Mouse (Mus musculus) ES-Bruce4 (cell line): ENCODE results near the gene Trim14. TPM values are rescaled to one million over a fixed set of nuclear protein-coding genes. Genes with fewer than 3 reads are reported as not detected.

Experiments used
- H3K27ac ChIP-seq: 2 replicates; pipeline ENCODE4 v1.5.1; 2012; ENCODE audit warnings: low read length, inconsistent platforms; ENCODE audit not compliant: insufficient read depth
- H3K27me3 ChIP-seq: 2 replicates; pipeline ENCODE4 v1.6.1; 2012; ENCODE audit warnings: mild to moderate bottlenecking, low read length, inconsistent platforms; ENCODE audit not compliant: control insufficient read depth, poor library complexity, insufficient read depth, severe bottlenecking
- H3K36me3 ChIP-seq: 2 replicates; pipeline ENCODE4 v1.6.1; 2012; ENCODE audit warnings: inconsistent platforms, mild to moderate bottlenecking, low read length, moderate library complexity; ENCODE audit not compliant: control insufficient read depth, poor library complexity, insufficient read depth, severe bottlenecking
- H3K4me1 ChIP-seq: one replicate; pipeline ENCODE4 v1.8.1; 2011; ENCODE audit warnings: low read length; ENCODE audit not compliant: control insufficient read depth, insufficient read depth
- H3K4me3 ChIP-seq: 2 replicates; pipeline ENCODE4 v1.5.1; 2011; ENCODE audit warnings: low read depth, mild to moderate bottlenecking, low read length
- H3K9ac ChIP-seq: 2 replicates; pipeline ENCODE4 v1.6.1; 2012; ENCODE audit warnings: low read depth, mild to moderate bottlenecking, inconsistent platforms; ENCODE audit not compliant: poor library complexity, severe bottlenecking
- H3K9me3 ChIP-seq: replicated peaks from 2 replicates; pipeline ENCODE4 v1.6.1; 2012; ENCODE audit warnings: mild to moderate bottlenecking, low read length, inconsistent platforms; ENCODE audit not compliant: control insufficient read depth, poor library complexity, insufficient read depth, severe bottlenecking
- CTCF ChIP-seq: IDR thresholded peaks from one replicate; pipeline ENCODE4 v1.8.1; 2011; ENCODE audit warnings: low read depth, low read length
- EP300 ChIP-seq: IDR thresholded peaks from 2 replicates; pipeline ENCODE4 v1.6.1; 2011; ENCODE audit warnings: low read depth, low read length; ENCODE audit not compliant: insufficient read depth
- POLR2A ChIP-seq: IDR thresholded peaks from one replicate; pipeline ENCODE4 v1.8.1; 2011; ENCODE audit warnings: low read length; ENCODE audit not compliant: insufficient read depth
- polyA plus RNA-seq: library from polyadenylated mRNA; stranded (reverse); fragments of >200 nt; gene quantifications from 2 replicates; pipeline ENCODE4 v1.2.4, GENCODE M21; 2011; ENCODE audit warnings: low read depth; ENCODE audit not compliant: missing spikeins, insufficient read depth, insufficient read length

The Trim14 gene
- polyA plus RNA-seq, 1 experiment = 5.7 TPM

GRCm38 (mm10) chr4:46485696-46486417 is 50.1 kb downstream of the Trim14 start:
- TF ChIP-seq CTCF = no peak
- TF ChIP-seq EP300 = peak; percentile 42; the same call in 1 of the 2 replicates
- Histone ChIP-seq H3K4me1 (peaks cover 2% of the 10 kb centered on the region), H3K36me3 (no peaks in the 10 kb centered on the region), H3K27ac (peak overlapping the region; percentile 35; the same call in 1 of the 2 replicates), H3K9ac (no peak overlapping the region), H3K4me3 (peak overlapping the region; percentile 5; the same call in 1 of the 2 replicates), H3K9me3 (no peaks in the 10 kb centered on the region), H3K27me3 (no peaks in the 10 kb centered on the region)

GRCm38 (mm10) chr4:46479081-46479480 is 56.9 kb downstream of the Trim14 start:
- H3K4me3 ChIP-seq = no peak overlapping the region
- no peaks in the 10 kb centered on the region for H3K9me3 ChIP-seq
- no peak overlapping the region for H3K9ac ChIP-seq
- no peak for TF ChIP-seq EP300
- TF ChIP-seq CTCF = no peak
- TF ChIP-seq POLR2A = no peak
- H3K4me1 ChIP-seq = peaks cover 5% of the 10 kb centered on the region
- no peak overlapping the region for H3K27ac ChIP-seq
- H3K36me3 ChIP-seq = peaks cover 6% of the 10 kb centered on the region
- H3K27me3 ChIP-seq = no peaks in the 10 kb centered on the region

GRCm38 (mm10) chr4:46475101-46475500 is 60.8 kb downstream of the Trim14 start:
- Histone ChIP-seq H3K4me3 (no peak overlapping the region), H3K9me3 (no peaks in the 10 kb centered on the region), H3K4me1 (peaks cover 5% of the 10 kb centered on the region), H3K27ac (peak overlapping the region; percentile 35), H3K9ac (no peak overlapping the region), H3K36me3 (peaks cover 41% of the 10 kb centered on the region), H3K27me3 (no peaks in the 10 kb centered on the region)
- TF ChIP-seq CTCF (no peak), EP300 (no peak), POLR2A (no peak)

DNA sequence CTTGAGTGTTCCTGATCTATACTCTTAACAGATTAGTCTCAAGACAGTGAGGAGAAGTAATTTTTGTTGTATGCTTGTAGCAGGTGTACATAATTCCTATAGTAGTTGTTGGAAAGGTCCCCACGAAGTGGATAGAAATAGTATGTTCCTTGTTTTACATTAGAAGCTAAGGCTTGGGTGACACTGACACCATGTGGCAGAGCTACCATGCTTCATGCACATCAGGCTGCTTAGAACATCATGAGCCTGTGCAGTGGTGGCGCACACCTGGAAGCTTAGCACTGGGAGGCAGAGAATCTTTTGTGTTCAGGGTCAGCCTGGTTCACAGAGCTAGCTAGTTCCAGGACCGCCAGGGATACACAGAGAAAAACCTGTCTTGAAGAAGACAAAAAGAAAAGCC is 70.2 kb downstream of the Trim14 start:
- Histone ChIP-seq H3K27me3 (no peaks in the 10 kb centered on the region), H3K9me3 (no peaks in the 10 kb centered on the region), H3K9ac (no peak overlapping the region), H3K4me1 (no peaks in the 10 kb centered on the region), H3K27ac (no peak overlapping the region), H3K4me3 (no peak overlapping the region), H3K36me3 (peaks cover 97% of the 10 kb centered on the region)
- TF ChIP-seq CTCF (no peak), EP300 (no peak), POLR2A (no peak)

DNA sequence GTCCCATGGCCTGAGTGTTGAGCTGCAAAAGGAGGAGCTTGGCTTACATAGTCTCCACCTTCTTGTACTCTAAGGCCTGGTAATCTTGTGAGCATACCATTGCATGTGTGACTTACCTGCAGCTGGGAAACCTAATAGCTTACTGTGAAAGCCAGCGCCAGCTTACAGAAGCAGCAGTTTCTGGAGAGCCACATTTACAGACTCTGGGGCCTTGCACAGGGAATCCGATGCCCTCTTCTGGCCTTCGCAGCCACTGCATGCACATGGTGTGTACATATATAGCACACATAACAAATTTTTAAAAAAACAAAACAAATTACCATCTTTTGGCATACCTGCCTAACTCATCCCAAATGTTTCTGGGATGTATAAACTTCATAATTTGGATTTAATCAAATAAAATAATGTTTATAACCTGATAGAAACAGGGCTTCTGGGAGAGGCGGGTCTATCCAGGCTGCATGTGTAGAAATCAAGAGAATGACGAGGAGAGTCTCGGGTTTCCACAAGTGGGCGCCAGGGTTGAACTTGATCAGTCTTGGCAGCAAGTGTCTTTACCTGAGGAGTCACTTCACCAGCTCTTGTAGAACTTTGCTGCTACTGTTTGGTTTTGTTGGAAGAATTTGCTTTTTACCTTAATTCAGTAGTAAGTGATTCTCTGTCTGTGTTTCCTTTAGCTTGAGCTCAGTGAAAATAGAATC is 72.7 kb downstream of the Trim14 start:
- H3K4me3 ChIP-seq = no peak overlapping the region
- H3K36me3 ChIP-seq = peaks cover 91% of the 10 kb centered on the region

DNA sequence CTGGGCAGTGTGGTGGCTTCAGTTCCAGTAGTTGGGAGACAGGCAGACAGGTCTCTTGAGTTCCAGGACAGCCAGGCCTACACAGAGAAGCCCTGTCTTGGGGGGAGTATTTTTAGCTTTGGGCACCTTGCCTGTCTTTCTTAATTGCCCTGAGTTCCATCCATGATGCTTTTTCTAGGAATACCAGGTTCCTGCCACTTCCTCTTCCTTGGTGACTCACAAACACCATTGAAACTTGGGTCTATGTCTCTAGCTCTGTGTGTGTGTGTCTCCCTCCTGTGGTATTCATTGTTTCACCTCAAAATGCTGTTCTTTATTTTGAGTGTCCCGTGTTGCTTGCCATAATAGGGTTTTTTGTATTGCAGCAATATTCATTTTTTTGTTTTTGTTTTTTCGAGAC is 77.5 kb downstream of the Trim14 start:
- H3K9ac ChIP-seq = no peak overlapping the region
- TF ChIP-seq EP300 = no peak
- no peak for TF ChIP-seq CTCF
- no peak for TF ChIP-seq POLR2A
- H3K27me3 ChIP-seq = no peaks in the 10 kb centered on the region
- peaks cover 55% of the 10 kb centered on the region for H3K36me3 ChIP-seq
- peaks cover 3% of the 10 kb centered on the region for H3K4me1 ChIP-seq
- no peaks in the 10 kb centered on the region for H3K9me3 ChIP-seq
- no peak overlapping the region for H3K4me3 ChIP-seq
- H3K27ac ChIP-seq = no peak overlapping the region; the same call in 1 of the 2 replicates

More for the DNA sequence above, 72.7 kb downstream of the Trim14 start:
- Histone ChIP-seq H3K9ac (no peak overlapping the region), H3K27ac (no peak overlapping the region), H3K4me1 (peaks cover under 1% of the 10 kb centered on the region), H3K9me3 (no peaks in the 10 kb centered on the region), H3K27me3 (no peaks in the 10 kb centered on the region)
- TF ChIP-seq EP300 (no peak), POLR2A (no peak), CTCF (peak; percentile 59)
